Mouse (Mus musculus): ENCODE data around the gene Habp2.

DNA sequence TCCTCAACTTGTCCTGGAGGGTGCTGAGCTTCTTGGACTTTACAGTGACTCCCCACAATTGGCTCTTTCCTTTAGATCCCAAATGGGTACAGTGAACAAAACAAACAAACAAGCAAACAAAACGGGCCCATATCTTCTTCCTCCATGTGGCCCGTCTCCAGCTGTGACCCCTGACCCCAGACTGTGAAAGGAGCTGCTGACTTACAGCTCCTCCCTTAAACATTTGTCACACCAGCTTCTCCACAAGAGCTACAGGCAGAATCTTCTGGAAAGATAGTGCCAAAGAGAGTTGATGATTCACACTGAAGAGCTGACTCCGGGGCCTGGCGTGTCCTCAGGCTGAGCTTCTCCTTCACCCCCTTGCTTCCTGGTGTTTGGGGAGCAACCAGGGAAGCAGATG lies 48.4 kb upstream of the Habp2 start:
- no peak for TF ChIP-seq CTCF (conservative IDR thresholded peaks at IDR 0.05; ENCODE audit: insufficient read depth, insufficient read length, low read depth, low read length)
- no peak for TF ChIP-seq POLR2A (IDR thresholded peaks at IDR 0.05; ENCODE audit: low read depth, low read length)
